Mouse (Mus musculus) kidney, embryonic 15.5 days (tissue): ENCODE measurements around the gene Dck. TPM values are rescaled to one million over a fixed set of nuclear protein-coding genes. Genes with fewer than 3 reads are reported as not detected.

Experiments
- ATAC-seq: fragments of 200-750 bp; cut with Nextera tagmentation; replicated peaks from 2 replicates; pipeline ENCODE4 v1.8.0; 2017; ENCODE audit warnings: moderate TSS enrichment; ENCODE audit not compliant: low FRiP score
- H3K27ac ChIP-seq: fragments of 300-500 bp; sonication (generic); 2 replicates; pipeline ENCODE4 v1.5.1; 2015; ENCODE audit warnings: mild to moderate bottlenecking, inconsistent platforms
- H3K27me3 ChIP-seq: fragments of 300-500 bp; sonication (generic); 2 replicates; pipeline ENCODE4 v1.6.1; 2015; ENCODE audit warnings: inconsistent platforms
- H3K36me3 ChIP-seq: fragments of 300-500 bp; sonication (generic); 2 replicates; pipeline ENCODE4 v1.6.1; 2015; ENCODE audit warnings: inconsistent platforms
- H3K4me1 ChIP-seq: fragments of 300-500 bp; sonication (generic); 2 replicates; pipeline ENCODE4 v1.6.1; 2015; ENCODE audit warnings: inconsistent platforms
- H3K4me2 ChIP-seq: fragments of 300-500 bp; sonication (generic); 2 replicates; pipeline ENCODE4 v1.6.1; 2015; ENCODE audit warnings: moderate library complexity, mild to moderate bottlenecking, inconsistent platforms
- H3K4me3 ChIP-seq: fragments of 300-500 bp; sonication (generic); replicated peaks from 2 replicates; pipeline ENCODE4 v1.5.1; 2015; ENCODE audit warnings: mild to moderate bottlenecking, inconsistent platforms
- H3K9ac ChIP-seq: fragments of 300-500 bp; sonication (generic); 2 replicates; pipeline ENCODE4 v1.6.1; 2015; ENCODE audit warnings: mild to moderate bottlenecking, inconsistent platforms
- H3K9me3 ChIP-seq: fragments of 300-500 bp; sonication (generic); replicated peaks from 2 replicates; pipeline ENCODE4 v1.6.1; 2016; ENCODE audit warnings: inconsistent platforms
- WGBS: fragments of 180-500 bp; shearing (Covaris S2); methylation state at CpG from one replicate; pipeline ENCODE4 v1.1.7; 2015; ENCODE audit warnings: mixed read lengths; 5-methylcytosine and 5-hydroxymethylcytosine counted together
- polyA plus RNA-seq: library from polyadenylated mRNA; unstranded; fragments of >200 nt; fragmentation: Nextera tagmentation; extraction: Ambion mirVana; gene quantifications from 2 replicates; pipeline ENCODE4 v1.2.1, GENCODE M21; 2015

Gene Dck
- polyA plus RNA-seq, 1 experiment from 2014 or later = 47.1 TPM

DNA sequence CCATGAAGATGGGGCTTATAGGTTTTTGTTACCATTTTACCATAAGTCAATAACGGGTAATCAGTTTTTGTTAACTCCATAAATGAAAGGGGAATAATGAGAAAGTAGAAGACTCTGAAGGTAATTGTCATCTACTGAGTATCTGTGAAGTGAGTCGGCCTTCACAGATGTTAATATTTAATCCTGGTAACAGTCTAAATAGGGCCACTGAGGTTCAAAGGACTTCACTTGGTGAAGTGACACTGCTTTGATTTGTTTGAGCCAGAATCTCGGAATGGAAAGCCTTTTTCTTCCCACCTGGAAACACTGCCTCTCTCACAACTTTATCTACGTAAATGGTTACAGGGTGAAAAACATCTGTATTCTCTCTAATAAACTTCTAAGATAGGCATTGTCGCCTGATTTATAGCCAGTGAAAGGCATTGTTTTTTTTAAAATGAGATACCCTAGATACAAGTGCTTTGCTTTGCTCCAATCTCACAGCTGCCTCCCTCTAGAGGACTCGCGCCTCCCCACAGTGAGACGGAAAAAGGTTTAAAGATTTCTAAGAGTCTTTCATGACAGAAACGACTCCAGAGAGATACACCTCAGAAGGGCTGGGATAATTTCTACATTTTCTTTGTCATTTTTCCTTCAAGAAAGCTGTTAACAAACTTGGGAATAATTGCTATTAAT lies 31.3 kb downstream of the Dck start:
- no peaks in the 10 kb centered on the region for H3K9me3 ChIP-seq
- H3K4me3 ChIP-seq = 0 out of 2 replicates have a peak overlapping the region, but pooled peaks have one; percentile 8
- H3K9ac ChIP-seq = no peak overlapping the region
- H3K36me3 ChIP-seq = no peaks in the 10 kb centered on the region
- H3K4me2 ChIP-seq = peak overlapping the region; percentile 46
- peak overlapping the region; percentile 70 for H3K27ac ChIP-seq
- WGBS = 28% methylated on average over 9 of the region's 9 CpGs
- H3K27me3 ChIP-seq = no peaks in the 10 kb centered on the region
- ATAC-seq = peak; percentile 65; the same call in 1 of the 2 replicates
- H3K4me1 ChIP-seq = peaks cover 10% of the 10 kb centered on the region

DNA sequence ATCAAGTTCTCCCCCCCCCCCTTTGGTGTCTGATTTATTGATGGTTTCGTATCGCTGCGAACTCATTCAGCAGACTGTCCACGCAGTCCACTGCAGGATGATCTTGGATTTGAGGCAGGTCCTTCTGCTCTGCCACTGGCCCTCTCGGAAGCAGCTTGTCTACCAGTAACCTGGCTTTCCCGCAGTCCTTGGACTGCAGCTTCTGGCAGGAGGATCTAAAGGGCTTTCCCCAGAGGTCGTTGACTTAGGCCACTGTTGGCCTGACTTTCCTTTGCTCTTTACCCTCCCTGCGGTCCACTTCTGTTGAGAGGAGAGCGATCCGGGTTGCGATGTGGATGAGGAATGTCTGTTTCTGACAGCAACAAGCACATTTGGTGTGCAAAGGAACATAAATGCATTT lies 31.8 kb downstream of the Dck start:
- Histone ChIP-seq H3K9ac (no peak overlapping the region), H3K27me3 (no peaks in the 10 kb centered on the region), H3K36me3 (no peaks in the 10 kb centered on the region), H3K4me2 (peak overlapping the region; percentile 46), H3K27ac (peak overlapping the region; percentile 70), H3K4me3 (0 out of 2 replicates have a peak overlapping the region, but pooled peaks have one; percentile 8), H3K9me3 (no peaks in the 10 kb centered on the region), H3K4me1 (peaks cover 10% of the 10 kb centered on the region)
- 21% methylated on average over 11 of the region's 11 CpGs for WGBS
- peak; percentile 59; the same call in 1 of the 2 replicates for ATAC-seq

DNA sequence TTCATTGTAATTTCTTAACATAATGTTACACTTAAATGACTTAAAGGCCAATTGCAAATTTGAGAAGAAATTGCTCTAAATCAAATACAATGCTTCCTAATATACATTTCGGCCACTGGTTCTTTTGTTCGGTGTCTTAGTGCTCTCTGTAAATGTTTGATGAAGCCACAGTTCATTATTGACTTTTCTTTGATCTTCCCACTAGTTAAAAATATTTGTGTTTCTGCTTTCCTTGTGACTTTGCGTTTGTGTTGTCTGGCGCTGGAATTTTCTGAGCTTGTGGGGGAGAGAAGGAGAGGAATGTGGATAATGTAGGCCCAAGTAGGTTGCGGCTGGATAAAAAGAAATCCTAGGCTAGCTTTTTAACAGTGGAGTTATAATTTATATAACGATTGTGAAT lies 32.3 kb downstream of the Dck start:
- Histone ChIP-seq H3K27me3 (no peaks in the 10 kb centered on the region), H3K27ac (peak overlapping the region; percentile 70; the same call in 1 of the 2 replicates), H3K4me2 (peak overlapping the region; percentile 46), H3K9me3 (no peaks in the 10 kb centered on the region), H3K9ac (no peak overlapping the region), H3K4me3 (no peak overlapping the region), H3K36me3 (no peaks in the 10 kb centered on the region), H3K4me1 (peaks cover 10% of the 10 kb centered on the region)
- WGBS = 45% methylated on average over 6 of the region's 6 CpGs
- no peak for ATAC-seq

DNA sequence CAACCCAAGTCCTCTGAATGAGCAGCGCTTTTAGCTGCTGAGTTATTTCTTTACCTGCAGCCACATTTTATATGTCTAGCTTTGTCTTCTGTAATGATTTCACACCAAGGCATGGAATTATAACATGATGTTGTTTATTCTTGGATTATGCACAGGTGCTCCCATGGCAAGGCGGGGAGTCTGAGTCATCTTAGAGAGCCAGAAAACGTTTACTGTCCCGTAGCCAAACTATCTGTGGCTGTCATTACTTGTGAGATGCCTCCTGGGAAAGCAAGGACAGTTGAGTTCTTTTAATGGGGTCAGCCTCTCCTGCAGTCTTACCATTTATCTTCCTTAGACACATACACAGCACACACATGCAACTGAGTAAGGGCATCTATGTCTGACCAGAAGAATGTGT lies 40.8 kb downstream of the Dck start:
- no peaks in the 10 kb centered on the region for H3K9me3 ChIP-seq
- H3K9ac ChIP-seq = no peak overlapping the region
- no peaks in the 10 kb centered on the region for H3K36me3 ChIP-seq
- no peaks in the 10 kb centered on the region for H3K27me3 ChIP-seq
- H3K27ac ChIP-seq = no peak overlapping the region
- no peaks in the 10 kb centered on the region for H3K4me1 ChIP-seq
- 82% methylated on average over 4 of the region's 4 CpGs for WGBS
- no peak overlapping the region for H3K4me2 ChIP-seq
- H3K4me3 ChIP-seq = no peak overlapping the region
- ATAC-seq = no peak

DNA sequence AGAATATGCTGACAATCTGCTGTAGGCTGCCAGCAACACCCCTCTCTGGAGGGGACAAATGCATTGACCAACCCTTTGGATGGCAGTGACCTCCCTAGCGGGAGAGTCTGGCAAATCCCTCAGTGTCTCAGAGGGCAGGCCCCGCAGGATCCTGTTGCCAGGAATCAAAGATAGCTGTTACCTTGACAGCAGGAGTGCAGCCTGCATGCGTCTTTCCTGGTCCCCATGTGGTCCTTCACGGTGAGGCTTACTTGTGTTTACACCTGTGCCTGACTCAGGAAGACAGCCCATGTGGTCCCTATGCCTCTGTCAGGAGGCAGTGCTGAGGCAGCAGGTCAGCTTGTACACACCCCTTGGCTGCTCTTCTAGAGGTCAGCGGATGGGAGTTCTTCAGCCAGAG lies 41.5 kb downstream of the Dck start:
- no peaks in the 10 kb centered on the region for H3K36me3 ChIP-seq
- H3K4me3 ChIP-seq = no peak overlapping the region
- no peaks in the 10 kb centered on the region for H3K9me3 ChIP-seq
- no peaks in the 10 kb centered on the region for H3K27me3 ChIP-seq
- no peak overlapping the region for H3K9ac ChIP-seq
- WGBS = 39% methylated on average over 5 of the region's 5 CpGs
- H3K4me1 ChIP-seq = no peaks in the 10 kb centered on the region
- H3K27ac ChIP-seq = no peak overlapping the region
- no peak overlapping the region for H3K4me2 ChIP-seq
- ATAC-seq = no peak

DNA sequence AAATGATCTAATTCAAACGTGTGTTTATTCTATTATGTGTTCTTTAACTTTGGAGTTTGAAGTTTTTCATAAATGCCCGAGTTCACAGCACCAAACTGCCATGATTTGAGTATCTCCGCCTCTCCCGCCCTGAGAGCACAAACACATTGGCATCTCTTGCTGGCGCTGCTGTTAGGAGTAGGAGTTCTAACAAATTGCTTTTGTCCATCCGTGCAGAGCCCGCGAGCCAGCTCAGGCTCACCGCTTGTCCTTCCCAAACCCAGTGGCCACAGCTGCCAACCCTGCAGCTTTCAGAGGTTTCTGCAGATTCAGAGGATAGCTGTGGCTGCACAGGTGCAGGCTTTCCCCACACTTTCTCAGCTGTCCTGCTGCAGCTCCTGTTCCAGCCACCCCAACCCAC lies 42.5 kb downstream of the Dck start:
- no peak for ATAC-seq
- Histone ChIP-seq H3K27me3 (no peaks in the 10 kb centered on the region), H3K27ac (no peak overlapping the region), H3K4me3 (no peak overlapping the region), H3K9ac (no peak overlapping the region), H3K9me3 (no peaks in the 10 kb centered on the region), H3K36me3 (no peaks in the 10 kb centered on the region), H3K4me2 (no peak overlapping the region), H3K4me1 (no peaks in the 10 kb centered on the region)
- WGBS = 38% methylated on average over 9 of the region's 9 CpGs

DNA sequence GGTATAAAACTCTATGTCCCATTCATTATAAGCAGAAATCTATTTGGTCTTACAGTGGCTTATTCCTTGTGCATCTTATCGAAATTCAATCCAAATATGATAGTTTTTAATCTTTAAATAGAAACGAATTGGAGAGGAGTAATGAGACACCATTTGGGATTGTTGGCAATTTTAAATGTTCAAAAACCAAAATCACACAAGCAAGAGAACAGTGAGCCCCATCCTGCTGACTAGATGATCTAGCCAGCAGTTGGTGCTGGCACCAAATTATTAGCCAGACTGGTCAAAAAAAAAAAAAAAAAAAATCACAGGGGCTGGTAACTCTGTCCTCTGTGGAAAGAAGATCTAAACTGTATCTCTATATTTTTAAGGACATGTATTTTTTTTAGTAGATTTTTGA lies 48.4 kb downstream of the Dck start:
- no peak for ATAC-seq
- no peaks in the 10 kb centered on the region for H3K4me1 ChIP-seq
- H3K27ac ChIP-seq = no peak overlapping the region
- H3K27me3 ChIP-seq = no peaks in the 10 kb centered on the region
- no peak overlapping the region for H3K4me2 ChIP-seq
- 87% methylated on average over 2 of the region's 2 CpGs for WGBS
- H3K9me3 ChIP-seq = no peaks in the 10 kb centered on the region
- H3K4me3 ChIP-seq = no peak overlapping the region
- no peak overlapping the region for H3K9ac ChIP-seq
- no peaks in the 10 kb centered on the region for H3K36me3 ChIP-seq

DNA sequence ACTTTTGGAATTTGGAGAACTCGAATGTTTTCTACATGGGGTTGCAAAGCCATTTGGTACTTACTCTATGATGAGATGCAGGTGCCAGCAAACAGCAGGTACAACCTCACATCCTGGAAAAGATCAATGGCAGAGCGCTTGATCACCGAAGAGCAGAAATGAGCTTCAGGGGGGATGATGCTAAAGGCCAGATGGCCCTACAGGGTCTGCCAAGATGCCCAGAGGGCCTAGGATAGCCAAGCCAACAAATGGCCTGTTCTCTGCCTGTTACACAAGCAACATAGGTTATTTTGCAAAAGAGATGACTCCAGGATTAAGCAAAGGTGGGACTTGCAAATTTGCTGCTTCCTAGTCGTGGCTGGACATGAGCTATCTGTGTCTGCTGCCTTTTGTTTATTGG lies 49.8 kb downstream of the Dck start:
- H3K36me3 ChIP-seq = no peaks in the 10 kb centered on the region
- H3K4me2 ChIP-seq = no peak overlapping the region
- 81% methylated on average over 4 of the region's 4 CpGs for WGBS
- H3K9ac ChIP-seq = no peak overlapping the region
- no peaks in the 10 kb centered on the region for H3K4me1 ChIP-seq
- H3K27me3 ChIP-seq = no peaks in the 10 kb centered on the region
- no peak overlapping the region for H3K27ac ChIP-seq
- no peaks in the 10 kb centered on the region for H3K9me3 ChIP-seq
- no peak overlapping the region for H3K4me3 ChIP-seq
- no peak for ATAC-seq

DNA sequence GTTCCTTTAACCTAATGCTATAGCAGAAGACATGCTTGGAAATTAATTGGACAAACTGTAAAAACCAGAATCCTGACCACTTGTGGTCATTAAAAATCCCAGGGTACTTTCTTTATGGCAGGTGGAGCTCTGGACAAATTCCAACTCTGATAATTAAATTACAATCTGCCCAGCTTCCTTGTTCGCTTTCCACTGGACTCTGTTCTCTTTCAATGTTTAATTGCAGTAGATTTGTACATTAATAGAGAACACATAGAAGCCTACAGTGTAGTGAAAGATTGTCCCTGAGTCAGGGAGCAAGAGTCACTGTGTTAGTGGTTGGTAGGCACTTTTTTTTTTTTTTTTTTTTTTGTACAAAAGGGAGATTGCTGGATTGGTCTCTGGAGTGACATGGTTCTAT lies 56.7 kb downstream of the Dck start:
- ATAC-seq = no peak
- H3K27me3 ChIP-seq = no peaks in the 10 kb centered on the region
- no peak overlapping the region for H3K27ac ChIP-seq
- H3K4me3 ChIP-seq = no peak overlapping the region
- H3K36me3 ChIP-seq = no peaks in the 10 kb centered on the region
- H3K4me1 ChIP-seq = no peaks in the 10 kb centered on the region
- WGBS = 57% methylated on average over 1 of the region's 1 CpGs
- no peaks in the 10 kb centered on the region for H3K9me3 ChIP-seq
- H3K4me2 ChIP-seq = no peak overlapping the region
- no peak overlapping the region for H3K9ac ChIP-seq

DNA sequence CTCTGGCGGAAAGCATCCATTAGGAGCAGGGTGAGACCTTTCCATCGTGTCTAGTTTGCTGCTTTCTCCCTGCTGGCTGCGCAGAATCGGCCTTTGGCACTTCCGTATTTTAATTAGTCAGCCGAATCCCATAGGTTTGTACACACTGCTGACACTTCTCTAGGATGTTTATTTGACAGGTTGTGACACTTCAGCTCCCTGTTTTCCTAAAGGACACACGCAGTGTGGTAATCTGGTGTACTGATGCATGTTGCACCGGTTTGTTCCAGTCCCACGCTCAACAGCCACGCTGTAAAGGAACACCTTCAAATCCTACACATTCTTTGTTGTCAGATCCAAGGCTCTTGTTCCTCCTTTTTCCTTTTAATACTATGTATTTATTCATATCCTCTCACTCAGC lies 60.0 kb downstream of the Dck start:
- no peak overlapping the region for H3K27ac ChIP-seq
- 80% methylated on average over 10 of the region's 10 CpGs for WGBS
- H3K4me3 ChIP-seq = no peak overlapping the region
- no peak overlapping the region for H3K9ac ChIP-seq
- no peaks in the 10 kb centered on the region for H3K36me3 ChIP-seq
- ATAC-seq = no peak
- no peaks in the 10 kb centered on the region for H3K9me3 ChIP-seq
- H3K27me3 ChIP-seq = no peaks in the 10 kb centered on the region
- no peak overlapping the region for H3K4me2 ChIP-seq
- no peaks in the 10 kb centered on the region for H3K4me1 ChIP-seq

DNA sequence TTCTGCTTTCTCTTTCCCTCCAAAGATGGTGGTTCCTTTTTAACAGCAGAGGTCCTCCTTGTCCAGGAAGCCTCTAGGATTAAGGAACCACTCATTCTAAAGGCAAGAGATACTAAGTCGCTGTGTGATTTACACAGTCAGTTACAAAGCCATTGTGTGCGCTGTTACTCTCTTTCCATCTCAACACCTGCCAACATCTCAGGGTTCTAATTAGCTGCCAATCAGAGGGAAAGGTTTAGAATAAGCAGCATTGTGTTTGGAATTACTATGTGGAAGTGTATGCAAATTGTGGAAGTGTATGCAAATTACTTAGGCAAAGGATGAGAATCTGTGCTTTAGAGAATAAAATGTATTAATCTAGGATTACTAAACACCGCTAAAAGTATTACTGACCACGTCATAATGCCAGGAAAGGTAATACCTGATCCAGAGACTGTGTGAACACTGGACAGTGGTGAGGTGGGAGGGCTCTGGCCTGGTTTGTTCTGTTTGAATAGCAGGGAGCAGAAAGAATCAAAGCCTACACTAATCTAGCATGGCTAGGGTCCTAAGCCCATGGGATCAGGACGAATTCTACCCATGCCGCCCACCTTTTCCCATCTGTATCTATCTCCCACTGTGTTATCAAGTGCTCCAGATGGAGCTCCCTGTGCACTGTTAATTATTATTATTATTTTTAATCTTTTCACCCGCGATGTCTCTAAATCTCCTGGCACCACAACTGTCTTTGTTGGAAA lies 65.2 kb downstream of the Dck start:
- 82% methylated on average over 8 of the region's 8 CpGs for WGBS
- no peak overlapping the region for H3K9ac ChIP-seq
- no peak for ATAC-seq

DNA sequence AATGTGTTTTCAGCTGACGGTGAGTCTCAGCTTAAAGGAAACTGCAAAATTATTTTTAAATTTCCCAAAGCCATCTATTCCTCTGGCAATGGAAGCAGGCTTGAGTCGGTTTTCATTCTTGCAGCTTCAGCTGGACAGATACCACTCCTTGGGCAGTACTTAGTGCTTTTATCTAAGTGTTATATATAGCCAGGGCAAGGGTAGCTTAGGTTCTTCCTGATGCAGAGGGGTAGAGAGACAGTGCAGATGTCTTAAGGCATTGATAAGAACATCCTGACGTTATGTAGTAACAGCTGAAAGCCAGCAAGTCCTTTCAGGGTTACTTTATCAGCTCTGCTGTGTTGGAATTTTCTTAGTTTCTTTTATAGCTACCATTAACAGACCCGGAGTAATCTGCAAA lies 66.1 kb downstream of the Dck start:
- ATAC-seq = no peak
- no peak overlapping the region for H3K27ac ChIP-seq
- H3K4me2 ChIP-seq = no peak overlapping the region
- H3K9ac ChIP-seq = no peak overlapping the region
- no peaks in the 10 kb centered on the region for H3K9me3 ChIP-seq
- 67% methylated on average over 4 of the region's 4 CpGs for WGBS
- no peaks in the 10 kb centered on the region for H3K36me3 ChIP-seq
- no peaks in the 10 kb centered on the region for H3K27me3 ChIP-seq
- H3K4me1 ChIP-seq = no peaks in the 10 kb centered on the region
- no peak overlapping the region for H3K4me3 ChIP-seq

More for the DNA sequence above, 65.2 kb downstream of the Dck start:
- H3K4me3 ChIP-seq = no peak overlapping the region
- no peak overlapping the region for H3K27ac ChIP-seq
- H3K4me2 ChIP-seq = no peak overlapping the region
- H3K36me3 ChIP-seq = no peaks in the 10 kb centered on the region
- no peaks in the 10 kb centered on the region for H3K4me1 ChIP-seq
- H3K9me3 ChIP-seq = no peaks in the 10 kb centered on the region
- H3K27me3 ChIP-seq = no peaks in the 10 kb centered on the region
